In the genomic region with DNA sequence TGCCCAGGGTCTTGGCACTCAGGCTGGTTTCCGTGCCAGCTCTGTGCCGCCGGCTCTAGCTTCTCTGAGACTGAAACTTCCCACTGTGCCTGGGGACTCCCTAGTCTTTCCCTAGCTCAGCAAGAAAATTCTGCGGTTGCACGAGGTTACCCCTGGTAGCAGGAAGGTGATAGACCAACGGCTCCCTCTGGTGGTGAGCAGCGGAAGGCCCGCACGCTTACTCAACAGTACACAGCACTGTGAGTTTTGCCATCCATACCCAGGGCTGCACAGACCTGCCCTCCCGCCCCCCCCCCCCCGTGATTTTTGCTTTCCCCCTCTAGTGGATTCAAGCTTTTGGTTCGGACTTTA, we compare ENCODE assay signal across 8 mouse cellular contexts. TPM values are rescaled to one million over a fixed set of nuclear protein-coding genes. Genes with fewer than 3 reads are reported as not detected.
A peak's percentile ranks its signal among the peaks of the same experiment; 100 is the strongest.
DNase-seq lines count a peak whose midpoint lies in the region.

No protein-coding gene starts in this region.

- peaks cover 11% of the 10 kb centered on the region for H3K36me3 ChIP-seq in megakaryocyte, embryonic 14.5 days (replicated peaks; ENCODE audit: low read length)

- peak; percentile 86 for DNase-seq in T-cell, adult 2 months (ENCODE audit: low spot score)
- peak; percentile 93 to 95 for DNase-seq in cerebellum, postnatal 4 days (ENCODE audit: low spot score in 2 of 2)
- peak; percentile 90 to 91 for DNase-seq in gastrocnemius, adult 8-10 months (ENCODE audit: low spot score in 2 of 2)
- peak; percentile 77 for DNase-seq in hindlimb bud, embryonic 11.5 days (ENCODE audit: extremely low spot score, low read depth, low spot score)
- DNase-seq in left cerebral cortex, adult 8-10 months (ENCODE audit: low spot score in 2 of 2), result peak; percentile 76 to 91
- peak; percentile 95 to 96 for DNase-seq in right cerebral cortex, adult 2 months (ENCODE audit: low spot score in 2 of 2)
- peak; percentile 95 for DNase-seq in urinary bladder, postnatal 14 days (ENCODE audit: low spot score)

- no peaks in the 10 kb centered on the region for H3K27me3 ChIP-seq in megakaryocyte, embryonic 14.5 days (replicated peaks)

- peak overlapping the region; percentile 86 for H3K4me3 ChIP-seq in megakaryocyte, embryonic 14.5 days (replicated peaks)

- H3K4me1 ChIP-seq in megakaryocyte, embryonic 14.5 days, result peaks cover 85% of the 10 kb centered on the region

- H3K9me3 ChIP-seq in megakaryocyte, embryonic 14.5 days, result no peaks in the 10 kb centered on the region

RNA-seq across cellular contexts. Expression of gene Rplp0, which starts 20.6 kb away (rescaled TPM):
- total RNA-seq in gastrocnemius, adult 8-10 months (2022), result 100 to 1,000 TPM; 566 to 724 (median 629) TPM
- 100 to 1,000 TPM; 188 to 223 (median 203) TPM for total RNA-seq in left cerebral cortex, adult 8-10 months (2022)
- 975 and 2,538 TPM in 2 replicates for polyA plus RNA-seq in megakaryocyte, embryonic 14.5 days (2012; ENCODE audit: insufficient read depth, low replicate concordance)

RNA-seq across cellular contexts. Expression of gene Gcn1l1, which starts 26.4 kb away (rescaled TPM):
- 10 to 100 TPM; 28.1 to 31.2 (median 30.6) TPM for total RNA-seq in gastrocnemius, adult 8-10 months (2022)
- total RNA-seq in left cerebral cortex, adult 8-10 months (2022), result 10 to 100 TPM; 60.7 to 71.6 (median 61.4) TPM
- 25.1 and 30.4 TPM in 2 replicates for polyA plus RNA-seq in megakaryocyte, embryonic 14.5 days (2012; ENCODE audit: insufficient read depth, low replicate concordance)

RNA-seq across cellular contexts. Expression of gene Pxn, which starts 32.2 kb away (rescaled TPM):
- total RNA-seq in gastrocnemius, adult 8-10 months (2022), result 10 to 100 TPM; 76.0 to 89.9 (median 78.1) TPM
- total RNA-seq in left cerebral cortex, adult 8-10 months (2022), result 10 to 100 TPM; 18.3 to 27.8 (median 22.9) TPM
- polyA plus RNA-seq in megakaryocyte, embryonic 14.5 days (2012; ENCODE audit: insufficient read depth, low replicate concordance), result 63.1 and 67.7 TPM in 2 replicates

RNA-seq across cellular contexts. Expression of gene Sirt4, which starts 54.1 kb away (rescaled TPM):
- 10 to 100 TPM in 1 of 4 experiments, 1 to 10 TPM in 3; 7.2 to 13.5 (median 9.4) TPM for total RNA-seq in gastrocnemius, adult 8-10 months (2022)
- 10 to 100 TPM; 27.1 to 38.6 (median 33.1) TPM for total RNA-seq in left cerebral cortex, adult 8-10 months (2022)
- 3.1 TPM in 1 of 2 replicates, not detected in the other for polyA plus RNA-seq in megakaryocyte, embryonic 14.5 days (2012; ENCODE audit: insufficient read depth, low replicate concordance)

Comparison
In these comparisons a context has a peak if more than half of its experiments do, and no peak if none do; other contexts are left out.
1. Peak in every context shown above with its lines: DNase-seq and H3K4me3 ChIP-seq.